In the genomic region with DNA sequence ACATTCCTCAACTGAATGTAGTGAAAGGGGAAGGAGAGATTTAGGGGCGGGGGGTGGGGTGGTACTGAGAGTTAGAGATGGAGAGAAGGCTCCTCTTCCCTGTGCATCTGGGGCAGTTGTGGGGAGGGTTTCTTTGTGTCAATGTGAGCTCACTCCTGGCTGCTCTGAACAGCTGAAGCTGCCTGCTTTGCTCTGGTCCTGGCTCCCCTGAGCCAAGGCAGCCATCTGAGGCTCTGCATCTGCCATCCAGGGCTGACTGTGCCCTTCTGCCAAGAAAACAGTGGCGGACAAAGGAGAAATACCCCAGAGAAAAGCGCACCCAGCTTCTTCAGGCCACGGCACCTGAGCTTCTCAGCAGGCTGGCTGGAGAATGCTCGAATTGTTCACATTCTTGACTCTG, we compare ENCODE assay signal across 9 mouse cellular contexts.
DNase-seq lines count a peak whose midpoint lies in the region; ATAC-seq and TF ChIP-seq lines count a peak whose summit lies in the region.
"Had no signal": no experiment of that assay in that cellular context is flagged by ENCODE, and none has a peak within 500 bp of the region (broad histone marks: within the 10 kb centered on the region; RNA-seq: fewer than 3 reads in every experiment).

No protein-coding gene starts in this region.

- no peaks in the 10 kb centered on the region for H3K36me3 ChIP-seq in heart, embryonic 13.5 days
- H3K36me3 ChIP-seq in E14TG2a.4 (ENCODE audit: insufficient read depth, low read length), result no peaks in the 10 kb centered on the region
- H3K36me3 ChIP-seq in forebrain, embryonic 13.5 days (ENCODE audit: poor library complexity, severe bottlenecking), result no peaks in the 10 kb centered on the region
- H3K36me3 ChIP-seq in limb, embryonic 14.5 days (ENCODE audit: control insufficient read depth, insufficient read depth, low read length), result no peaks in the 10 kb centered on the region

- H3K27me3 ChIP-seq in heart, embryonic 13.5 days (replicated peaks), result peaks cover 41% of the 10 kb centered on the region
- H3K27me3 ChIP-seq in E14TG2a.4 (ENCODE audit: insufficient read depth, low read length), result peaks cover 24% of the 10 kb centered on the region
- H3K27me3 ChIP-seq in forebrain, embryonic 13.5 days, result no peaks in the 10 kb centered on the region
- no peaks in the 10 kb centered on the region; the same call in 1 of the 2 replicates for H3K27me3 ChIP-seq in limb, embryonic 14.5 days (ENCODE audit: control insufficient read depth, insufficient read depth, low read length)

- H3K9me3 ChIP-seq in heart, embryonic 13.5 days, result no peaks in the 10 kb centered on the region
- H3K9me3 ChIP-seq in E14TG2a.4 (ENCODE audit: low read length), result no peaks in the 10 kb centered on the region
- no peaks in the 10 kb centered on the region for H3K9me3 ChIP-seq in forebrain, embryonic 13.5 days (replicated peaks)
- H3K9me3 ChIP-seq in limb, embryonic 14.5 days (ENCODE audit: control insufficient read depth, low read length), result no peaks in the 10 kb centered on the region

- ATAC-seq in heart, embryonic 13.5 days (ENCODE audit: extremely low read depth, insufficient number of reproducible peaks, low FRiP score, low TSS enrichment), result no peak
- ATAC-seq in forebrain, embryonic 13.5 days, result no peak
- no peak for ATAC-seq in limb, embryonic 14.5 days (ENCODE audit: low FRiP score, low read depth)
- ATAC-seq in megakaryocyte, adult 5-6 weeks (ENCODE audit: poor library complexity, severe bottlenecking), result no peak

- no peak overlapping the region for H3K9ac ChIP-seq in heart, embryonic 13.5 days
- no peak overlapping the region for H3K9ac ChIP-seq in forebrain, embryonic 13.5 days
- no peak overlapping the region for H3K9ac ChIP-seq in limb, embryonic 14.5 days (ENCODE audit: low read depth, low read length, severe bottlenecking)

- peak overlapping the region; percentile 43; the same call in 1 of the 2 replicates for H3K4me3 ChIP-seq in heart, embryonic 13.5 days
- peak overlapping the region; percentile 57 for H3K4me3 ChIP-seq in E14TG2a.4 (replicated peaks; ENCODE audit: low read length)
- no peak overlapping the region for H3K4me3 ChIP-seq in forebrain, embryonic 13.5 days
- H3K4me3 ChIP-seq in limb, embryonic 14.5 days (replicated peaks; ENCODE audit: low read length), result 0 out of 2 replicates have a peak overlapping the region, but pooled peaks have one; percentile 19

- 62% methylated on average over 5 of the region's 5 CpGs for WGBS in heart, embryonic 13.5 days
- WGBS in forebrain, embryonic 13.5 days, result 64% methylated on average over 5 of the region's 5 CpGs
- 68% methylated on average over 5 of the region's 5 CpGs for WGBS in limb, embryonic 14.5 days

- no peak for TF ChIP-seq CTCF in E14TG2a.4 (conservative IDR thresholded peaks at IDR 0.05; ENCODE audit: low read length)

- no peak for DNase-seq in heart, adult 9 months (ENCODE audit: low spot score in 2 of 2)
- DNase-seq in limb, embryonic 14.5 days (ENCODE audit: low spot score), result no peak
- no peak for DNase-seq in right cerebral cortex, postnatal 4 days
- DNase-seq in embryo, embryonic 10 days (ENCODE audit: low spot score), result no peak
- DNase-seq: cerebellum, postnatal 36 days had no signal

- H3K27ac ChIP-seq in heart, embryonic 13.5 days (replicated peaks), result no peak overlapping the region
- no peak overlapping the region for H3K27ac ChIP-seq in forebrain, embryonic 13.5 days
- no peak overlapping the region for H3K27ac ChIP-seq in limb, embryonic 14.5 days (replicated peaks; ENCODE audit: low read depth, low read length)

- no peak for TF ChIP-seq POLR2A in limb, embryonic 14.5 days (IDR thresholded peaks at IDR 0.05; ENCODE audit: borderline replicate concordance, extremely low read depth, insufficient read depth, insufficient read length)

- no peaks in the 10 kb centered on the region for H3K4me1 ChIP-seq in heart, embryonic 13.5 days
- peaks cover 9% of the 10 kb centered on the region for H3K4me1 ChIP-seq in E14TG2a.4 (replicated peaks; ENCODE audit: low read depth, low read length)
- H3K4me1 ChIP-seq in forebrain, embryonic 13.5 days, result peaks cover 3% of the 10 kb centered on the region; the same call in 1 of the 2 replicates
- H3K4me1 ChIP-seq in limb, embryonic 14.5 days (ENCODE audit: control insufficient read depth, insufficient read depth, low read length), result no peaks in the 10 kb centered on the region

- H3K4me2 ChIP-seq in heart, embryonic 13.5 days, result peak overlapping the region; percentile 63
- peak overlapping the region; percentile 29; the same call in 1 of the 2 replicates for H3K4me2 ChIP-seq in forebrain, embryonic 13.5 days
- H3K4me2 ChIP-seq in limb, embryonic 14.5 days (replicated peaks; ENCODE audit: low read depth, low read length, severe bottlenecking), result no peak overlapping the region
